Mouse (Mus musculus) kidney, postnatal 25 days (tissue): ENCODE results near the gene Apoc2.

Experiments
- DNase-seq, 2 experiments: peaks; one replicate each; pipeline ENCODE4 v3.0.0; 2021; ENCODE audit warnings: mixed read lengths in 2 of 2

Apoc2 gene

GRCm38 (mm10) chr7:19676662-19677061 lies 1.1 kb downstream of the Apoc2 start:
- no peak for DNase-seq

GRCm38 (mm10) chr7:19675824-19676223 lies 1.9 kb downstream of the Apoc2 start:
- DNase-seq: no peak

- peak in 1 of 2 experiments; percentile 25 for DNase-seq
These were observed 4.5 kb downstream of the Apoc2 start for GRCm38 (mm10) chr7:19673083-19673699.

GRCm38 (mm10) chr7:19671511-19671910 lies 6.2 kb downstream of the Apoc2 start:
- DNase-seq: no peak

GRCm38 (mm10) chr7:19668947-19669721 lies 8.6 kb downstream of the Apoc2 start:
- DNase-seq: peak; percentile 95 to 98

GRCm38 (mm10) chr7:19667434-19667833 lies 10.3 kb downstream of the Apoc2 start:
- DNase-seq: no peak

GRCm38 (mm10) chr7:19666750-19667149 lies 11.0 kb downstream of the Apoc2 start:
- DNase-seq: peak in 1 of 2 experiments; percentile 51

GRCm38 (mm10) chr7:19664955-19665841 lies 12.5 kb downstream of the Apoc2 start, which contains the start of gene Clptm1:
TSS of gene Clptm1 (minus strand) at chr7:19665033.
- peak; percentile 97 to 98 for DNase-seq

GRCm38 (mm10) chr7:19664455-19664954 lies 13.2 kb downstream of the Apoc2 start:
- DNase-seq: no peak

- DNase-seq: no peak
These were observed 13.8 kb downstream of the Apoc2 start for GRCm38 (mm10) chr7:19663940-19664339.

- DNase-seq: no peak
These were observed 25.1 kb downstream of the Apoc2 start for GRCm38 (mm10) chr7:19652614-19653013.

- peak; percentile 35 to 70 for DNase-seq
These were observed 26.5 kb downstream of the Apoc2 start for GRCm38 (mm10) chr7:19651063-19651786.

- DNase-seq: no peak
These were observed 36.5 kb downstream of the Apoc2 start for GRCm38 (mm10) chr7:19641223-19641622.

GRCm38 (mm10) chr7:19635074-19635827 lies 42.5 kb downstream of the Apoc2 start:
- DNase-seq: no peak

- DNase-seq: no peak
These were observed 43.1 kb downstream of the Apoc2 start for GRCm38 (mm10) chr7:19634591-19634990.

GRCm38 (mm10) chr7:19633855-19634254 lies 43.9 kb downstream of the Apoc2 start:
- no peak for DNase-seq

- DNase-seq: no peak
These were observed 44.5 kb downstream of the Apoc2 start for GRCm38 (mm10) chr7:19633197-19633596.

- DNase-seq: no peak
These were observed 45.0 kb downstream of the Apoc2 start for GRCm38 (mm10) chr7:19632720-19633119.

GRCm38 (mm10) chr7:19632275-19632674 lies 45.5 kb downstream of the Apoc2 start:
- DNase-seq: no peak

GRCm38 (mm10) chr7:19629361-19629734 lies 48.4 kb downstream of the Apoc2 start, which contains the start of gene Relb:
TSS of gene Relb (minus strand) at chr7:19629438.
- peak; percentile 95 to 96 for DNase-seq
